Mouse (Mus musculus) Patski (cell line): Measurements from ENCODE around the gene Cmtm3. TPM values are rescaled to one million over a fixed set of nuclear protein-coding genes. Genes with fewer than 3 reads are reported as not detected.
A peak's percentile ranks its signal among the peaks of the same experiment; 100 is the strongest.

Source experiments
- ATAC-seq: fragments of 100-300 bp; one replicate; pipeline ENCODE4 v1.8.0; 2021
- CTCF ChIA-PET: fragments of 350-600 bp; sonication (Branson Sonifier 250); formaldehyde crosslinking; loops from one replicate; lab custom pipeline; 2022; ENCODE audit warnings: inconsistent platforms; lab: Charles Lee
- POLR2A ChIA-PET: fragments of 350-600 bp; sonication (Branson Sonifier 250); formaldehyde crosslinking; loops from one replicate; lab custom pipeline; 2022; ENCODE audit warnings: antibody characterized with exemption, inconsistent platforms; lab: Charles Lee
- DNase-seq: peaks from one replicate; pipeline ENCODE4 v3.0.0-alpha.2; 2011; ENCODE audit warnings: low read depth, low spot score
- H3K27me3 ChIP-seq: fragments of 371-371 bp; one replicate; pipeline ENCODE4 v1.5.1; 2021
- CTCF ChIP-seq: fragments of 100-300 bp; IDR thresholded peaks from one replicate; pipeline ENCODE4 v1.5.1; 2021
- in situ Hi-C: fragments of 300-500 bp; cut with MboI; formaldehyde crosslinking; loops from 3 replicates; pipeline ENCODE4 v1.11.1; 2018; ENCODE audit warnings: low pct_unique_long_range_greater_than_20kb, mixed read lengths
- polyA plus RNA-seq: library from polyadenylated mRNA; unstranded; gene quantifications from one replicate; pipeline ENCODE4 v1.2.3, GENCODE M21; 2021

The Cmtm3 gene
- polyA plus RNA-seq, 1 experiment from 2014 or later = 120 TPM

- ATAC-seq (no peak), DNase-seq (no peak)
- TF ChIP-seq CTCF = peak; percentile 13
- in situ Hi-C loops = loop anchor here (25.0 kb wide), 1 partner anchor 229 kb away; no protein-coding TSS in a partner anchor
- POLR2A ChIA-PET = no interaction called here
- CTCF ChIA-PET = interaction anchor here (1.0 to 1.4 kb wide), 2 partner anchors 10 to 82 kb away, joined by 3 read pairs; no protein-coding TSS in a partner anchor
- H3K27me3 ChIP-seq = peaks cover 16% of the 10 kb centered on the region
These were observed 6.3 kb upstream of the Cmtm3 start for GRCm38 (mm10) chr8:104332665-104333631.

- TF ChIP-seq CTCF = no peak
- DNase-seq = no peak
- in situ Hi-C loops = loop anchor here (25.0 kb wide), 1 partner anchor 229 kb away; no protein-coding TSS in a partner anchor
- ChIA-PET POLR2A (no interaction called here), CTCF (interaction anchor here (1.0 to 1.4 kb wide), 2 partner anchors 9 to 11 kb away, joined by 3 read pairs; no protein-coding TSS in a partner anchor)
- ATAC-seq = no peak
- H3K27me3 ChIP-seq = peaks cover 14% of the 10 kb centered on the region
These were observed 5.4 kb upstream of the Cmtm3 start for GRCm38 (mm10) chr8:104333786-104334185.

GRCm38 (mm10) chr8:104334196-104334595 lies 5.0 kb upstream of the Cmtm3 start:
- DNase-seq (no peak), ATAC-seq (no peak)
- CTCF ChIA-PET = interaction anchor here (1.0 to 1.4 kb wide), 2 partner anchors 8 to 10 kb away, joined by 3 read pairs; no protein-coding TSS in a partner anchor
- POLR2A ChIA-PET = no interaction called here
- TF ChIP-seq CTCF = no peak
- in situ Hi-C loops = loop anchor here (25.0 kb wide), 1 partner anchor 228 kb away; no protein-coding TSS in a partner anchor
- peaks cover 12% of the 10 kb centered on the region for H3K27me3 ChIP-seq

GRCm38 (mm10) chr8:104336806-104337205 lies 2.4 kb upstream of the Cmtm3 start:
- ATAC-seq (no peak), DNase-seq (no peak)
- in situ Hi-C loops = loop anchor here (25.0 kb wide), 1 partner anchor 225 kb away; no protein-coding TSS in a partner anchor
- ChIA-PET POLR2A (no interaction called here), CTCF (no interaction called here)
- TF ChIP-seq CTCF = no peak
- peaks cover 6% of the 10 kb centered on the region for H3K27me3 ChIP-seq

GRCm38 (mm10) chr8:104337890-104338289 lies 1.3 kb upstream of the Cmtm3 start:
- POLR2A ChIA-PET = no interaction called here
- no peak for TF ChIP-seq CTCF
- DNase-seq (no peak), ATAC-seq (no peak)
- peaks cover 3% of the 10 kb centered on the region for H3K27me3 ChIP-seq
- in situ Hi-C loops = loop anchor here (25.0 kb wide), 1 partner anchor 224 kb away; no protein-coding TSS in a partner anchor
- CTCF ChIA-PET = no interaction called here

GRCm38 (mm10) chr8:104339983-104340232 lies 698 bp downstream of the Cmtm3 start:
- ChIA-PET POLR2A (no interaction called here), CTCF (no interaction called here)
- H3K27me3 ChIP-seq = no peaks in the 10 kb centered on the region
- in situ Hi-C loops = loop anchor here (5.0 to 25.0 kb wide), 4 partner anchors 62 to 222 kb away; partner anchors contain the start of gene Dync1li2
- TF ChIP-seq CTCF = no peak
- ATAC-seq = no peak
- no peak for DNase-seq

- DNase-seq (peak; percentile 19), ATAC-seq (peak; percentile 64)
- CTCF ChIA-PET = interaction anchor here (0.8 kb wide), 1 partner anchor 71 kb away, joined by 3 read pairs; no protein-coding TSS in a partner anchor
- no peak for TF ChIP-seq CTCF
- no peaks in the 10 kb centered on the region for H3K27me3 ChIP-seq
- in situ Hi-C loops = loop anchor here (5.0 to 25.0 kb wide), 4 partner anchors 62 to 222 kb away; partner anchors contain the start of gene Dync1li2
- POLR2A ChIA-PET = interaction anchor here (0.8 kb wide), 1 partner anchor 102 kb away, joined by 4 read pairs; the partner anchor contains the start of gene Dync1li2
These were observed 1.3 kb downstream of the Cmtm3 start for GRCm38 (mm10) chr8:104340233-104341105.

GRCm38 (mm10) chr8:104341106-104341561 lies 1.9 kb downstream of the Cmtm3 start:
- in situ Hi-C loops = loop anchor here (5.0 to 25.0 kb wide), 4 partner anchors 61 to 221 kb away; partner anchors contain the start of gene Dync1li2
- POLR2A ChIA-PET = interaction anchor here (0.8 kb wide), 1 partner anchor 102 kb away, joined by 4 read pairs; the partner anchor contains the start of gene Dync1li2
- DNase-seq (peak; percentile 49), ATAC-seq (peak; percentile 61)
- CTCF ChIA-PET = interaction anchor here (0.8 to 1.1 kb wide), 2 partner anchors 70 to 102 kb away, joined by 3 to 4 read pairs; partner anchors contain the start of gene Dync1li2
- H3K27me3 ChIP-seq = no peaks in the 10 kb centered on the region
- TF ChIP-seq CTCF = no peak

- no peaks in the 10 kb centered on the region for H3K27me3 ChIP-seq
- ChIA-PET CTCF (interaction anchor here (1.1 to 2.2 kb wide), 5 partner anchors 8 to 101 kb away, joined by 3 to 9 read pairs (median 4); partner anchors contain the start of gene Dync1li2), POLR2A (interaction anchor here (0.8 to 1.2 kb wide), 2 partner anchors 101 kb away, joined by 4 to 5 read pairs; partner anchors contain the start of gene Dync1li2)
- TF ChIP-seq CTCF = no peak
- no peak for DNase-seq
- no peak for ATAC-seq
- in situ Hi-C loops = loop anchor here (5.0 to 25.0 kb wide), 4 partner anchors 61 to 221 kb away; partner anchors contain the start of gene Dync1li2
These were observed 2.5 kb downstream of the Cmtm3 start for GRCm38 (mm10) chr8:104341678-104342077.
